Mouse (Mus musculus): ENCODE data around the gene Pask. TPM values are rescaled to one million over a fixed set of nuclear protein-coding genes. Genes with fewer than 3 reads are reported as not detected.

Gene Pask
- total and polyA plus RNA-seq, 3 experiments: 17.4 to 19.0 TPM; not detected in 1

- no peak overlapping the region for H3K4me3 ChIP-seq (ENCODE audit: control insufficient read depth in 1 of 2, insufficient read depth in 1 of 2, low read depth in 2 of 2, low read length in 2 of 2)
- peak; percentile 29 for DNase-seq (ENCODE audit: low read depth, low spot score)
- peaks cover 0 to 7% of the 10 kb centered on the region in 2 experiments; a peak in 1 of 4 replicates for H3K4me1 ChIP-seq (ENCODE audit: control insufficient read depth in 1 of 2, insufficient read depth in 2 of 2, low read length in 2 of 2)
- no peak overlapping the region for H3K27ac ChIP-seq (ENCODE audit: control insufficient read depth, low read depth, low read length)
- no peak overlapping the region for H3K9ac ChIP-seq (ENCODE audit: control insufficient read depth, low read depth, low read length, poor library complexity, severe bottlenecking)
- no peaks in the 10 kb centered on the region for H3K9me3 ChIP-seq (replicated peaks; ENCODE audit: insufficient read depth, low read length)
- no peaks in the 10 kb centered on the region for H3K79me2 ChIP-seq (ENCODE audit: control insufficient read depth, insufficient read depth, low read length, poor library complexity)
- no peaks in the 10 kb centered on the region for H3K27me3 ChIP-seq (ENCODE audit: control insufficient read depth in 1 of 2, insufficient read depth in 2 of 2, low read length in 2 of 2)
- TF ChIP-seq USF2 (IDR thresholded peaks at IDR 0.05; ENCODE audit: borderline replicate concordance in 1 of 2, insufficient read depth in 1 of 2, low read depth in 1 of 2, low read length in 2 of 2): no peak
- TF ChIP-seq MAX (IDR thresholded peaks at IDR 0.05; ENCODE audit: low read length): peak; percentile 33; the same call in 1 of the 2 replicates
- TF ChIP-seq SMC3 (IDR thresholded peaks at IDR 0.05; ENCODE audit: low read depth, low read length): no peak
- peak; percentile 52; the same call in 1 of the 2 replicates for TF ChIP-seq USF1 (IDR thresholded peaks at IDR 0.05; ENCODE audit: low read depth, low read length)
- no peak for TF ChIP-seq TAL1 (IDR thresholded peaks at IDR 0.05; ENCODE audit: low read length)
- no peaks in the 10 kb centered on the region; a peak in 1 of 4 replicates for H3K36me3 ChIP-seq (ENCODE audit: control insufficient read depth in 1 of 2, insufficient read depth in 2 of 2, low read length in 2 of 2)
Measured at GRCm38 (mm10) chr1:93267207-93267606, 76.1 kb downstream of the Pask start.

Other genes with a start within 250 kb of the Pask start
- gene Kif1a, start 241.5 kb downstream of the Pask start, total RNA-seq (2012; rRNA removed): not detected in 2 replicates
- gene Kif1a, start 241.5 kb downstream of the Pask start, polyA plus RNA-seq (2012; ENCODE audit: insufficient read depth in 1 of 2, insufficient read length in 2 of 2, low read depth in 1 of 2, low replicate concordance in 2 of 2, missing spikeins in 1 of 2): not detected
- not detected in 2 replicates for gene Agxt, start 208.2 kb downstream of the Pask start, total RNA-seq (2012; rRNA removed)
- not detected for gene Agxt, start 208.2 kb downstream of the Pask start, polyA plus RNA-seq (2012; ENCODE audit: insufficient read depth in 1 of 2, insufficient read length in 2 of 2, low read depth in 1 of 2, low replicate concordance in 2 of 2, missing spikeins in 1 of 2)
- gene 2310007B03Rik, start 182.5 kb downstream of the Pask start, total RNA-seq (2012; rRNA removed): not detected in 2 replicates
- not detected for gene 2310007B03Rik, start 182.5 kb downstream of the Pask start, polyA plus RNA-seq (2012; ENCODE audit: insufficient read depth in 1 of 2, insufficient read length in 2 of 2, low read depth in 1 of 2, low replicate concordance in 2 of 2, missing spikeins in 1 of 2)
- not detected in 2 replicates for gene Crocc2, start 174.8 kb downstream of the Pask start, total RNA-seq (2012; rRNA removed)
- gene Crocc2, start 174.8 kb downstream of the Pask start, polyA plus RNA-seq (2012; ENCODE audit: insufficient read depth in 1 of 2, insufficient read length in 2 of 2, low read depth in 1 of 2, low replicate concordance in 2 of 2, missing spikeins in 1 of 2): not detected
- 0.07 and 0.12 TPM in 2 replicates for gene Sned1, start 107.6 kb downstream of the Pask start, total RNA-seq (2012; rRNA removed)
- gene Sned1, start 107.6 kb downstream of the Pask start, polyA plus RNA-seq (2012; ENCODE audit: insufficient read depth in 1 of 2, insufficient read length in 2 of 2, low read depth in 1 of 2, low replicate concordance in 2 of 2, missing spikeins in 1 of 2): under 1 TPM in 1 of 2 experiments, not detected in 1; 0.13 TPM
- gene Mterf4, start 37.6 kb downstream of the Pask start, total RNA-seq (2012; rRNA removed): 29.8 and 34.6 TPM in 2 replicates
- gene Mterf4, start 37.6 kb downstream of the Pask start, polyA plus RNA-seq (2012; ENCODE audit: insufficient read depth in 1 of 2, insufficient read length in 2 of 2, low read depth in 1 of 2, low replicate concordance in 2 of 2, missing spikeins in 1 of 2): 10 to 100 TPM in 1 of 2 experiments, not detected in 1; 33.9 TPM
- gene Ppp1r7, start 628 bp downstream of the Pask start, total RNA-seq (2012; rRNA removed): 32.4 and 36.6 TPM in 2 replicates
- gene Ppp1r7, start 628 bp downstream of the Pask start, polyA plus RNA-seq (2012; ENCODE audit: insufficient read depth in 1 of 2, insufficient read length in 2 of 2, low read depth in 1 of 2, low replicate concordance in 2 of 2, missing spikeins in 1 of 2): 100 to 1,000 TPM in 1 of 2 experiments, 10 to 100 TPM in 1; 74.9 to 131 TPM
- gene Ano7, start 30.4 kb upstream of the Pask start, total RNA-seq (2012; rRNA removed): not detected in 2 replicates
- under 1 TPM in 1 of 2 experiments, not detected in 1; 0.03 TPM for gene Ano7, start 30.4 kb upstream of the Pask start, polyA plus RNA-seq (2012; ENCODE audit: insufficient read depth in 1 of 2, insufficient read length in 2 of 2, low read depth in 1 of 2, low replicate concordance in 2 of 2, missing spikeins in 1 of 2)
- gene Hdlbp, start 135.3 kb upstream of the Pask start, total RNA-seq (2012; rRNA removed): 141 and 160 TPM in 2 replicates
- 1,000 to 10,000 TPM in 1 of 2 experiments, 100 to 1,000 TPM in 1; 271 to 1,954 TPM for gene Hdlbp, start 135.3 kb upstream of the Pask start, polyA plus RNA-seq (2012; ENCODE audit: insufficient read depth in 1 of 2, insufficient read length in 2 of 2, low read depth in 1 of 2, low replicate concordance in 2 of 2, missing spikeins in 1 of 2)
- gene Farp2, start 168.6 kb upstream of the Pask start, total RNA-seq (2012; rRNA removed): 10.8 and 12.0 TPM in 2 replicates
- gene Farp2, start 168.6 kb upstream of the Pask start, polyA plus RNA-seq (2012; ENCODE audit: insufficient read depth in 1 of 2, insufficient read length in 2 of 2, low read depth in 1 of 2, low replicate concordance in 2 of 2, missing spikeins in 1 of 2): 1 to 10 TPM in 1 of 2 experiments, not detected in 1; 9.7 TPM